Mouse (Mus musculus) E14TG2a.4 (cell line): ENCODE results near the gene Rrnad1.
"Not testable (repeated sequence)": the region's sequence is repeated elsewhere in the genome, so short reads cannot be mapped to it uniquely, and the experiment has no call there.

Experiments
- CTCF ChIP-seq: conservative IDR thresholded peaks from 2 replicates; pipeline ENCODE4 v1.5.1; 2014; ENCODE audit warnings: low read length
- POU5F1 ChIP-seq: IDR thresholded peaks from 2 replicates; pipeline ENCODE4 v1.6.1; 2014; ENCODE audit warnings: low read length, borderline replicate concordance

DNA sequence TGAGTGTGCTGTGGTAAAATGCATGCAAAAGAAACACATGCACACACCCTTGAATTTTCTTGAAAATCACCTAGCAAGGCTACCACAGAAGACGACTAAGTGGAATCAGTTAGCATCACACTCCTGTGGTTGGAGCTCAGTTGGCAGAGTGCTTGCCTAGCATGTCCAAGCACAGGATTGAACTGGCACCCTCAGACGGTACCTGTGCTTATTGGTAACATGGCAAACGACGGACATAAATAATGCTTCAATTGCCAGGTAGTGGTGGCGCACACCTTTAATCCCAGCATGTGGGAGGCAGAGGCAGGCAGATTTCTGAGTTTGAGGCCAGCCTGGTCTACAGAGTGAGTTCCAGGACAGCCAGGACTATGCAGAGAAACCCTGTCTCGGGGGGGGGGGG, 28.6 kb downstream of the Rrnad1 start:
- not testable (repeated sequence) for TF ChIP-seq CTCF, POU5F1
